Mouse (Mus musculus) megakaryocyte, embryonic 14.5 days (primary cell): ENCODE measurements around the gene Ptgfrn. TPM values are rescaled to one million over a fixed set of nuclear protein-coding genes. Genes with fewer than 3 reads are reported as not detected.
A peak's percentile ranks its signal among the peaks of the same experiment; 100 is the strongest.

Experiments
- H3K27me3 ChIP-seq: replicated peaks from 2 replicates; pipeline ENCODE3; 2012; ENCODE audit warnings: inconsistent platforms
- H3K36me3 ChIP-seq: replicated peaks from 2 replicates; pipeline ENCODE3; 2012; ENCODE audit warnings: low read length, inconsistent platforms, mixed read lengths
- H3K4me1 ChIP-seq: 2 replicates; pipeline ENCODE4 v1.6.1; 2012; ENCODE audit warnings: inconsistent platforms
- H3K4me3 ChIP-seq: replicated peaks from 2 replicates; pipeline ENCODE3; 2012; ENCODE audit warnings: moderate library complexity, mild to moderate bottlenecking, inconsistent platforms
- H3K9me3 ChIP-seq: 2 replicates; pipeline ENCODE4 v1.6.1; 2012; ENCODE audit warnings: inconsistent platforms
- FLI1 ChIP-seq: IDR thresholded peaks from 2 replicates; pipeline ENCODE4 v1.6.1; 2012; ENCODE audit warnings: low read length, inconsistent platforms, mixed read lengths
- GATA1 ChIP-seq: IDR thresholded peaks from 3 replicates; pipeline ENCODE4 v1.6.1; 2012; ENCODE audit warnings: mixed read lengths, low read length, inconsistent platforms, borderline replicate concordance
- polyA plus RNA-seq: library from polyadenylated mRNA; stranded (reverse); fragments of >175 nt; gene quantifications from 2 replicates; pipeline ENCODE4 v1.2.3, GENCODE M21; 2012; ENCODE audit warnings: low replicate concordance; ENCODE audit not compliant: insufficient read depth

The Ptgfrn gene
- polyA plus RNA-seq: 0.22 TPM in 1 of 2 replicates, not detected in the other

DNA sequence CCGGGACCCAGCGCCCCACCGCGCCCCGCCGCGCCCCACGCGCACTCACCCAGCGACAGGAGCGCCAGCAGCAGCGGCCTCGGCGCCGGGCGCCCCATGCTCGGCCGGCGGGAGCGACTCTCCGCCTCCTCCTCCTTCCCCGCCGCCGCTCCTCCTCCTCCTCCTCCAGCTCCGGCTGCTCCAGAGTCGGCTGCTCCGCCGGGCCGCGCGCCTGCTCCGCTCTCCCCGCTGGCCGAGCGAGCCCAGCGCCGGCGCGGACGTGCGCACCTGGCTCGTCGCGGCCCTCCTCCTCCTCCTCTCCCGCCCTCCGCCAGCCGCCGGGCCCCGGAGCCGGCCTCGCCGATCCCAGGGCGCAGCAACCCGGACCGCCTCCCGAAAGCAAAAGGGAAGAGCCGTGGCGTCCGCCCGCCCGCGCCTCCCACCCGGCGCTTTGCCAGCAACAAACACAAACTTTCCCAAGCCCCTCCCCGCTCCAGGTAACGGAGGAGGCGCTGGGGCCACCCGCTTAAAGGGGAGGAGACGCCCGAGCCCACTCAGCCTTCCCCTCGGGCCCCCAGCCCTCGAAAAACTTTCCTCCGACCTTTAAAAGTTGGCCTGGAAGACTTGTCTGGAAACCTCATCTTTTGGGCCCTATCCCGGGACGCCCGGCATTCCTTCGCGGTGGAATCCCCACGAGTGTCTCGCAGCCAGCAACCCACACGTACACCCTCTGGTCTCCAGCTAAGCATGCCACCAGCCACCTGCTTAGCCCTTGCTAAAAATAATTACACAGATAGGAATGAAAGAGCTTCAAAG, at the start of gene Ptgfrn:
TSS of gene Ptgfrn (minus strand) at position 236 of the 795 bp plus-strand sequence.
- H3K4me3 ChIP-seq: peak within 1 kb of the TSS; percentile 87
- H3K27me3 ChIP-seq: peaks cover 76% of the 10 kb centered on the region
- H3K36me3 ChIP-seq: no peaks in the 10 kb centered on the region
- H3K4me1 ChIP-seq: peaks cover 10% of the 10 kb centered on the region
- TF ChIP-seq FLI1 (no peak), GATA1 (no peak)
- H3K9me3 ChIP-seq: 0 out of 2 replicates have a peak, but pooled peaks cover 3% of the 10 kb centered on the region

GRCm38 (mm10) chr3:101159701-101160100, 49.6 kb upstream of the Ptgfrn start:
- H3K4me3 ChIP-seq: no peak overlapping the region
- H3K27me3 ChIP-seq: peaks cover 6% of the 10 kb centered on the region
- TF ChIP-seq FLI1: no peak
- TF ChIP-seq GATA1: no peak
- no peaks in the 10 kb centered on the region for H3K4me1 ChIP-seq
- H3K36me3 ChIP-seq: no peaks in the 10 kb centered on the region
- H3K9me3 ChIP-seq: peaks cover 9% of the 10 kb centered on the region

GRCm38 (mm10) chr3:101154067-101154466, 44.0 kb upstream of the Ptgfrn start:
- Histone ChIP-seq H3K27me3 (no peaks in the 10 kb centered on the region), H3K4me1 (no peaks in the 10 kb centered on the region), H3K4me3 (no peak overlapping the region), H3K9me3 (peaks cover 10% of the 10 kb centered on the region), H3K36me3 (no peaks in the 10 kb centered on the region)
- TF ChIP-seq GATA1 (no peak), FLI1 (no peak)

GRCm38 (mm10) chr3:101153341-101153740, 43.3 kb upstream of the Ptgfrn start:
- H3K9me3 ChIP-seq: peaks cover 8% of the 10 kb centered on the region; the same call in 1 of the 2 replicates
- H3K4me1 ChIP-seq: no peaks in the 10 kb centered on the region
- H3K36me3 ChIP-seq: no peaks in the 10 kb centered on the region
- H3K4me3 ChIP-seq: no peak overlapping the region
- no peaks in the 10 kb centered on the region for H3K27me3 ChIP-seq
- no peak for TF ChIP-seq FLI1
- TF ChIP-seq GATA1: no peak

DNA sequence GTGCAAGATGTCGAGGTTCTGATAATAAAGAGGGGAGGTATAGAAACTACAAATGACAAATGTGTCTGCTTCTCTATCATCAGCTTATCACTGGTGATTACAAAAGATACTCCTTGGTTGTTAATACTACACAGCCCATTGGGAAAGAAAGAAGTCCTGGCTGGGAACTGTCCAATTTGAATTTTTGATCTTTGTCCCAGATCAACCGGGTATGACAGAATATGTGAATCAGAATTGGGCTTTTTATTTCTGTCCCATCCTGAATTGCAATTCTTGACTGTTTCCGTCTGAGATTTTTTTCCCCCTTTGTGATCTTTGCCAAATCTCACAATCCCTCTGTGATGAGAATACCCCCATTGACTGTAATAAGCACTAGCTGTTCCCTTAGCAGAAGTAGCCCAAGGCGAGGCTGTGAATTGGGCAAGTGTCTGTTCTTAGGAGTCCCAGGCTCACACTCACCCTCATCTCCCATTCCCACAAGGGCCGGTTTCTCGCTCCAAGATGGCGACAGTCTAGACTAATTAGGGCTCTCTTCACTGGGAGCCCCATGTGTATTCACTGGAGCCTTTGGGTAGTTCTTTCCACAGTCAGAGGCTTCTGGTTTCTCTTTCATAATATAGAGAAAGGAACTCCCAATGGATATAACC, 36.2 kb upstream of the Ptgfrn start:
- TF ChIP-seq FLI1 (no peak), GATA1 (no peak)
- peaks cover 15% of the 10 kb centered on the region for H3K9me3 ChIP-seq
- H3K4me3 ChIP-seq: no peak overlapping the region
- H3K4me1 ChIP-seq: no peaks in the 10 kb centered on the region
- H3K27me3 ChIP-seq: no peaks in the 10 kb centered on the region
- no peaks in the 10 kb centered on the region for H3K36me3 ChIP-seq

- no peak for TF ChIP-seq FLI1
- TF ChIP-seq GATA1: no peak
Observed at GRCm38 (mm10) chr3:101145292-101146046, 35.4 kb upstream of the Ptgfrn start.

GRCm38 (mm10) chr3:101144366-101144948, 34.4 kb upstream of the Ptgfrn start:
- Histone ChIP-seq H3K27me3 (no peaks in the 10 kb centered on the region), H3K36me3 (no peaks in the 10 kb centered on the region), H3K9me3 (peaks cover 21% of the 10 kb centered on the region), H3K4me3 (no peak overlapping the region), H3K4me1 (no peaks in the 10 kb centered on the region)
- TF ChIP-seq FLI1 (no peak), GATA1 (no peak)

More at GRCm38 (mm10) chr3:101145292-101146046, 35.4 kb upstream of the Ptgfrn start:
- H3K36me3 ChIP-seq: no peaks in the 10 kb centered on the region
- H3K27me3 ChIP-seq: no peaks in the 10 kb centered on the region
- no peaks in the 10 kb centered on the region for H3K4me1 ChIP-seq
- H3K9me3 ChIP-seq: peaks cover 15% of the 10 kb centered on the region
- H3K4me3 ChIP-seq: no peak overlapping the region

DNA sequence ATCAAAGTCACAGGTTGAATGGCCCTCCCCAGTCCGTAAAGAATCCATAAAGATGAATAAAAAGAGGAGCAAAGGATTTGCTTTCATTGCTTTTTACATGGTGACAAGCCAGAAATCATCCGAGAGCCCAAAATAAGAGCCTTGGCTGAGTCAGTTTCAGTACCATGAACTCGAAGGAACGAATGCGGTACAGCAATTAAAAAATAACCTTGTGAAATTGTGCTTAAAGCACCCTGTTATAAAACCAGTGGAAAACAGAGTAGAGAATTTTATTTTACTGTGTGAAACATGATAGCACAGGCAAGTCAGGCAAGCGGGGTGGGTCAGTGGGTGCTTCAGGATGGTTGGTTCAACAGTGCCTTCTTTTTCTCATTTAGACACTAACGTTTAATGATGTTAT, 33.4 kb upstream of the Ptgfrn start:
- Histone ChIP-seq H3K9me3 (peaks cover 21% of the 10 kb centered on the region), H3K36me3 (no peaks in the 10 kb centered on the region), H3K27me3 (no peaks in the 10 kb centered on the region), H3K4me3 (no peak overlapping the region), H3K4me1 (no peaks in the 10 kb centered on the region)
- TF ChIP-seq GATA1: no peak

- H3K4me3 ChIP-seq: no peak overlapping the region
- H3K27me3 ChIP-seq: no peaks in the 10 kb centered on the region
- H3K9me3 ChIP-seq: peaks cover 9% of the 10 kb centered on the region
- TF ChIP-seq GATA1: no peak
- TF ChIP-seq FLI1: no peak
- no peaks in the 10 kb centered on the region for H3K36me3 ChIP-seq
- no peaks in the 10 kb centered on the region for H3K4me1 ChIP-seq
Observed at GRCm38 (mm10) chr3:101141864-101142263, 31.8 kb upstream of the Ptgfrn start.
